Mouse (Mus musculus): ENCODE measurements around the gene Ms4a15. TPM values are rescaled to one million over a fixed set of nuclear protein-coding genes. Genes with fewer than 3 reads are reported as not detected.
A peak's percentile ranks its signal among the peaks of the same experiment; 100 is the strongest.

The Ms4a15 gene
- polyA plus RNA-seq (2012; rRNA removed), result 81.7 and 91.9 TPM in 2 replicates

DNA sequence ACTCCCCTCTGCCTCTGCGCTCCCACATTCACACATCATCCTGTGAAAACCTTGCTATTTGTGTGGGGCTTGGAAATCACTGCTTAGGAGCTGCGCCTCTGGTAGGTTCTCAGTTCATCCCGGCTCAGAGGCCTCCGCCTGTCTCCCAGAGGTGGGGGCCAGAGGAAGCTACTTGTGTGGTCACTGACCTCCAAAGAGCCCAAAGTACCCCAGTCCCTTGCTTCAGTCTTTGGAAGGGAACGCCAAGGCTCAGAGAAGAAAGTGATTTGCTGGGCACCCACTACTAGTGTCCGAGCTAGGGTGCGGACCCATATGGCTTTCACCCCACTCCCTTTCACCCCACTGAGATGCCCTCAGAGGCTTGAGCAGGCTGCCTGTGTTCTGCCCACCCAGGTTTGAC, at the start of gene Ms4a15:
TSS of gene Ms4a15 (minus strand) at position 101 of the 400 bp plus-strand sequence.
- DNase-seq (ENCODE audit: extremely low spot score in 1 of 2, low spot score in 1 of 2), result no peak

DNA sequence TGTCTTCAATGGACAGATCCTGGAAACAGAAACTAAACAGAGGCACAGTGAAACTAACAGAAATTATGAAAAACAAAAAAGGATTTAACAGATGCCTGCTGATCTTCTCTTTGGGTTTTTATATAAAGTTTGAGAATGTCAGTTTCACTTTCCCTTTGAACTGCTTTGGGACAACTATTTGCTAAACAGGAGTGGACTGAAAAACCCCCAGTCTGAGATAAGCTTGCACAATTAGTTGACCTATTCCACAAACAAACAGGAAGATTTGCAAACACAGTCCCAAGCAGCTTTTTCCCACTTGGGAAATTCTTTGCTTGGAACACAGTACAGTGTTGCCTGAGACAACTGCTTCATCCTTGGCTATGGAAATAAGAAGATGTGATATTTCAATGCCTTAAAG, 44.5 kb upstream of the Ms4a15 start:
- DNase-seq (ENCODE audit: extremely low spot score in 1 of 2, low spot score in 1 of 2), result no peak

DNA sequence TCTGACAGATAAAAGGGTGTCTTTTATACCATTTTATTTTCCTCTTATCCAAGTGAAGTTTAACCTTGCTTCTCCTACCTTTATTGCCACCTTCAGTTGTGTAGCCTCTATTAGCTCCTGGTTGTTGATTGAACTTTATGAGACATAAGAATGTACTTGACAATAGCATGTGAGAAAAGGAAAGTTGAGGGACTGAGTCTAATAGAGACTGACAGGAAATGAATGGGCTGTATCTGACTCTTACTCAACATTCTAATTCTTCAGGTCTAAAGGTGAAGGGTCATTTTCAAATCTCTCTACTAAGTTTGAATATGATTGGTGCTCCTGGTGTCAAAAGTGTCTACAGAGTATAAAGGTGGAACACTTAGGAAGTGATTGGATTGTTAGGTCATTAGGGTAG, 29.3 kb upstream of the Ms4a15 start:
- DNase-seq (ENCODE audit: extremely low spot score in 1 of 2, low spot score in 1 of 2), result no peak

DNA sequence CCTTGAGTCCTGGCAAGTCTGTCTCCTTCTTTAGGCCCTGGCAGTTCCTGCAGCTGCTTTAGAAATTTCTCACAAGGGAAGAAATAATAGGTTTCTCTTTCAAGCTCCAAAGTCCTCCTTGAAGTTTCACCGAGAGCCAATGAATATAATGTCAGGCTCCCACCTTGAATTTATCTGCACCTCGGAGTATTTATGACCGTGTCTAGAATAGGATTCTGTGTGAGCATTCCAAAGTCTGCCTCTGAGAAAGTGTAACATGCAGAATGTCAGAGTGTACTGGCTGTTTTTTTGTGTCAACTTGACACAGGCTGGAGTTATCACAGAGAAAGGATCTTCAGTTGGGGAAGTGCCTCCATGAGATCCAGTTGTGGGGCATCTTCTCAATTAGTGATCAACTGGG, 24.8 kb upstream of the Ms4a15 start, which contains the start of gene Ms4a18:
TSS of gene Ms4a18 (minus strand) at position 141 of the 400 bp plus-strand sequence.
- DNase-seq (ENCODE audit: extremely low spot score in 1 of 2, low spot score in 1 of 2), result no peak

DNA sequence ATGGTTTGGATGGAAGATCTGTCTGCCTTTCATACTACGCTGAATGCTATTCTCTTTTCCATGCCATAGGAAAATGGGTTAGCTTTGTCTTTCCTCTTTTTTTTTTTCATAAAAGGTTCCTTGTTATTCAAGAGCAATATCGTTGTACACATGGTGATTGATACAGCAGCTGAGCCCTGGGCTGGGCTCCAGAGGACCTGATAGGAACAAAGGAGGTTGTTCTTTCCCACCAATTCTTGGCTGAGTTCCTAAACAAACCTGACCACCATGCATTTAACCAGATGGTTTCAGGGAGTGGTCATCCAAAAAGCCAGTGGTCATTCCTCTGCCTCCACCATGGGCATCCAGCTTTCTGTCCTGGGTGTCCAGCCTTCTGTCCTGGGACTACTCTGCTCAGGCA, 24.2 kb upstream of the Ms4a15 start:
- no peak for DNase-seq (ENCODE audit: extremely low spot score in 1 of 2, low spot score in 1 of 2)

DNA sequence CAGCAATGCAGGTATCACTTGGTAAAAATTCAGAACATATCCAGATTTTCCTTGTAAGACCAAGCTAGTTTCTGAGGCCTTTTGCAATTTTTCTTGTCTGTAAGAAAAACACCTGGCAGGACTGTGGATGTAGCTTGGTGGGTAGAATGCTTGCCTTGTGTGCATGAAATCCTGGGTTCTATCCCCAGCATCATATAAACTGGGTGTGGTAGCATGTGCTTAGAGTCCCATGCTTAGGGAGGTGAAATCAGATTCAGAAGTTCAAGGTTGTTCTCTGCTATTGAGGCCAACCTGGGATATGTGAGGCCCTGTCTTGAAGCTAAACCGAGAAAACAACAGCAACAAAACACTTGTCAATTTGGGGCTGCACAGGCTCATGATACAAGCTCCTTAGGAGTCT, 22.9 kb upstream of the Ms4a15 start:
- DNase-seq (ENCODE audit: extremely low spot score in 1 of 2, low spot score in 1 of 2), result no peak

DNA sequence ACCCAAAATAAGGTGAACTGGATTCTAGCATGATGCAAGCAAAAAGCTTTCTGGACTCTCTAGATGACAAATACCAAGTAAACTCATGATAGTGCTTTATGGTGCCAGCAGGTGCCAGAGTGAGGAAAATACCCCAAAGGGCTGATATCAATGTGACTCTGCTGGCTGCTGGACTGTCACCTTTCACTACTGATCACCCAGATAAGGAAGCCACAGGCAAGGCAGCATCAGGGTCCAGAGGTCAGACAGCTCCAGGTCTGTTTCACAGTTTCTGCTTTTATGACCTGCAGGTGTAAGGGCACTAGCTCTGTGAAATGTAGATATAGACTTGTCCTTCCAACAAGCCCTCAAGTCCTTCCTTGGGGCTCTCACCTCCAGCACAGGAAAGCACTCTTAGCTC, 22.4 kb upstream of the Ms4a15 start:
- DNase-seq (ENCODE audit: extremely low spot score in 1 of 2, low spot score in 1 of 2), result no peak

DNA sequence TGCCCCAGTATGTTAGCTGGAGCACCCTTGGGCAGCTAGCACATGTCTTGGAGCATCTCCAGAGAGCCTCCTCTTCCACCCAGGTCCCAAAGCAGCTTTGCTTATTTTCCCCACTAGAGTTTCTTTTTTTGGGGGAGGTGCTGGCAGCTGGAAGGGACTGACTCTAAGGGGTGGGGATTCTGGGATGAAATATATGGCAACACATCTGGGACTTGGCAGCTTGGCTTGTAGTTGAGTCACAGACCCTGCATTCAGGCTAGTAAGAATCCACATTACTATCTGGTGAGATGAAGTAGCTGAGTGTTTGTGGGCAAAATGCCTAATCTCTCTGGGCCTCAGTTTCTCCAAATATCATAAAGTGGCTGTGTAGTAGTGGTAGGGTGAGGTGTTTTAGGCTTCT, 1.1 kb downstream of the Ms4a15 start:
- no peak for DNase-seq (ENCODE audit: extremely low spot score in 1 of 2, low spot score in 1 of 2)

DNA sequence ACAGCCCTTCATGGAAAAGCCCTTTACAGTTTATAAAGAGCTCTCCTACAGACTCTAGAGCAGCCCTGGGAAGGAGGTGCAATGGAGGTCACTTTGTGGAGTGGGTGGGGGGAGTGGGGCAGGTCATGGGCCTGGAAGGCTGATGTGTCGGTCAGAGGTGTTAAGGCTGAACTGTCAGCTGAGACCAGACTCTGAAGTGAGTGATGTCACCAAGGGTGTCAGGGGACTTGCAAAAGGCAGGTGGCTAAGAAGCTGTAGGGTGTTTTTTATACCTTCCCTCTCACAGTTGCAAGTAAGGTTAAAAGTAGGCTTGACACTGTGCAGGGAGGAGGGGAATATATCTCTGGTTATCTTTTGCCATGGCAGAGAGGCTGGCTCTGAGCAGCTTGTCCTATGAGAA, 2.3 kb downstream of the Ms4a15 start:
- DNase-seq (ENCODE audit: extremely low spot score in 1 of 2, low spot score in 1 of 2), result no peak

DNA sequence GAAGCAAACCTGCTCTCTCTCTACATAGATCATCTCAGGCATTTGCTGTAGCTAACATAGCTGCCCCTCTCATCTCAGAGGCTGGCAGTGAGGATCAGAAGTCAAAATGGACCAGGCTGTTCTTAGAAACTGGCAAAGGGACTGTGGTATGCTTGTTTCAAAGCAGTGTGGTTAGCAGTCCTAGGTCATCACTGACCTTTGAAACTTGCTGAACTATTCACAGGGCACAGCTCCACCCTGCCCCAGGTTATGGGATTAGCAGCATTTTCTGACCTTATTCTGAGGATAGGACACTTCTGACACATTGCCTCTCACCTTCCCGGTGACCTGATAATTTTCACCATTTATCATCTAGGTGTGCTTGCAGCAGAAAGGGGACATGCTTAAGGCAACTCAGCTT, 4.5 kb downstream of the Ms4a15 start:
- no peak for DNase-seq (ENCODE audit: extremely low spot score in 1 of 2, low spot score in 1 of 2)

DNA sequence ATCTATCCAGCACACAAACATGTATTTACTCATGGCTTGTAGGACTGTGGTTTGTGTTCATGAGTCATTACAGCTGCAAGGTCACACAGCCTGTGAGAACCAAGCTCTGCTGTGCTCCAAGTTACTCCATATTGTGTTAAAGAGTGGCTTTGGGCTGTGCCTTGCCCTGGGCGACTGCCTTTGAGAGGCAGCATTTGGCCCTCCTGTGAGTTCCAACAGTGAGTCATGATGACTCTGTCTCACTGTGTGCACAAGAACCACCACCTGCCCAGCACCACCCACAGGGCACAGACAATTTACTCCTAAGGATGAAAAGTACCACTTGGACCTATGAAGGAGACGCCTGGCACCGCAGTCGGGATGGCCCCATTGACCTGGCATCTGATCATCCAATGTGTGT, 7.2 kb downstream of the Ms4a15 start:
- no peak for DNase-seq (ENCODE audit: extremely low spot score in 1 of 2, low spot score in 1 of 2)

DNA sequence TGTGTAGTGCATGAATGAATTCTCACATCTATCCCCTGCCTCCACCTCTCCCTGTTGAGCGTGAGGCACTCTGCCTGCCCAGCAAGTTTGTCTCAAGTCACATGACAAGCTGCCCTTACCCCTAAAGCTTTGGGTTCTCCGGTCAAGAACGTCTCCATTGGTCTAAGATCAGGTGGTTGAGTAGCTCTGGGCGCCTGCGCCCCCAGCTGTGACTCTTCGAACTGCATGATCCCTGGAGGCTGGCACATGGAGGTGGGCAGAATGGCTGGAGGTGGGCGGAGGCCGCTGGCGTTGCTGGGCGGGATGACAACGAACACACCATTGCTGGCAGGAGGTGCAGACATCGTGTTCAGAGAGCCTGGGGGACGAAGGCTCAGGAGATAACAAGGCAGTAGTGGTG, 8.5 kb downstream of the Ms4a15 start:
- no peak for DNase-seq (ENCODE audit: extremely low spot score in 1 of 2, low spot score in 1 of 2)

DNA sequence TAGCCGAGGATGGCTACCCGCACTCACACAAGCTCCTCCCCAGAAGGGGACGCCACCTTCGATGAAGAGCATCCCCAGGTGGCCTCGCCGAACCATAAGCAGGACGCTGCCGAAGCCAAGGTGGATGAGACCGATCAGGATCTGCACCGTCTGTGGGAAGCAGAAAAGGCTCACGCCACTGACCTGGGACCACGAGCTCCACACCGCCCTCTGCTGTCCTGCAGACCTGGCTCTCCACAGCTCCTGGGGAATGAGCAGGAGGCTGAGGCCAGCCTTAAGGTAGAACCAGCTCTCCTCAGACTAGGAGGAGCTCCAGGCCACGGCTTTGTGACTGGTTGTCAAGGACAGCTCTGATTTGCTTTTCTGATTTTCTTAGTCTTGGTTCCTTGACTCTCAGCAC, 9.9 kb downstream of the Ms4a15 start:
- peak in 1 of 2 experiments; percentile 16 for DNase-seq (ENCODE audit: extremely low spot score in 1 of 2, low spot score in 1 of 2)

DNA sequence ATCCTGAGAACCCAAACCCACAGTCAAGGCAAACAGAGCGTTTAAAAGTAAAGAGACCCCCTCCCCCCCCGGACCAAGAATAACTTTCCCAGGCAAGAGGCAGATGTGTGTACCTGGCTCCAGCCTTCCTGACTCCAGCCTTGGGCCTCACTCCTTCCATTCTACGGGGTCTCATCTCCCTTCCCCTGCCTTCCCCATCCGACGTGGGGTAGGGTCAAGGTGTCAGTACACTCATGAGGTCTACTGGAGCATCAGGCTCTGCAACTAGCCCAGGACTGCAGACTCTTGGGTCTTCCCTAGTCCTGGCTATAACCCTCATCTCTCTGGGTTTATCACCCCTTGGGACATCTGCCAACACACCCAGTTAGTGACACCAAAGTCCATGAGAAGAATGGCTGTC, 12.8 kb downstream of the Ms4a15 start:
- DNase-seq (ENCODE audit: extremely low spot score in 1 of 2, low spot score in 1 of 2), result no peak

DNA sequence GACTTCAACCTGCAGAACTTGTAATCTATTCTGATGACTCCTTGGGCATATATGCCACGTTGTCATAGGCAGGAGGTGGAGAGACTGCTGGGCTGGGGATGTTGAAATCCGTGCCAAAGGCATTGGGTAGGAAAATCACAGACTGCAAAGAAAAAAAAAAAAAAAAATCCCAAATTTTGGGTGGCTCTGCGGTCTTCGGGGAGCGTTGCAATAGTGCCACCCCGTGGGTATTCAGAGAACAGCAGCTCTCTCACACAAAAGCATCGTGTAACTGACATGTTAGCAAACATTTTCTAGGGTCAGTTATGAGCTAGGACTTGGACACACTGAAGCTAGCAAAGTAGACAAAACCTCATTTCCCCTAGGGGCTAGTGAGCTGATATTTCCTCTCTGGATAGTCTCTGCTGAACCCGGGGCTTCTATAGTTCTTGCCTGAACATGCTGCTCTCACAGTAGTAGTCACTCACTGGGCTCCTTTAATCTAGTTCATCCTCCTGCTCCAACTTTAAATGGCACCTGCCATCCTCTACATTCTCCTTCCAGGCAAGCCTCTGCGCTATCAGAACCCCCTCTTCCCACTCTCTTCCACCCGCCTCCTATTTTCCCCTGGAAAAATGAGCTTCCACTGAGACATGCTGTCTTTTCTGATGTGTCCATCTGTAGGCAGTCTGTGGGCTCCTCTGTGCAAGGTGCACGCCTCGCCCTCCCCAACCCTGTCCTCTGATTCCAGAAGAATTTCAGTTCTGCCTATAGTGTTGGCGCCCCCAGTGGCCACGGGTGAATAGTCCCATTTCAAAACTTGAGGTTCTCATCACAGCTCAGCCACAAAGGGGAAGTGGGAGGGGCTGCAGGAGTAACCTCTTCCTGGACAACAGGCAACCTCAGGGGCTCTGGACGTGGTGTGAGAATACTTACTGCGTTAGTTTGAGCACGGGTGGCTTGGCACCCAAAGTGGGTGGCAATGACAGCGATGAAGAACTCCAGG, 13.6 kb downstream of the Ms4a15 start:
- DNase-seq (ENCODE audit: extremely low spot score in 1 of 2, low spot score in 1 of 2), result peak; percentile 56 to 79

DNA sequence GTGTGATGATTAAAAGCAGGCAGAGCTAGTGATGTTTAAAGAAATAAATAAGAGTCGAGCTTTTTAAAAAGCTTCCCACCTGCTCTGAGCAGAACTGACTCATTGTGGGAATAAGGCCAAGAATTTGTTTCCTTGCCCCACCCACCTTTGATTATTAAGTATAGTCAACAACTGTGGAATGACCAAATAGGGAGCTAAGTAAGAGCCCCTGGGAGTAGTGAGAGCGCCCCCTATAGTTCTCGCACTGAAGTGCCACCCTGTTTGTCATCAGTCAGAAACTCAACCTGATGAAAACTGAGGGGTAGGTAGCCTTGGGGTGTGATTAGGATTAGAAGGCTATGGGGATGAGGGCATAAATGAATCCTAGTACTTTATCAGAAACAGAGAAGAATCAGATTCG, 16.7 kb downstream of the Ms4a15 start:
- peak in 1 of 2 experiments; percentile 15 for DNase-seq (ENCODE audit: extremely low spot score in 1 of 2, low spot score in 1 of 2)

DNA sequence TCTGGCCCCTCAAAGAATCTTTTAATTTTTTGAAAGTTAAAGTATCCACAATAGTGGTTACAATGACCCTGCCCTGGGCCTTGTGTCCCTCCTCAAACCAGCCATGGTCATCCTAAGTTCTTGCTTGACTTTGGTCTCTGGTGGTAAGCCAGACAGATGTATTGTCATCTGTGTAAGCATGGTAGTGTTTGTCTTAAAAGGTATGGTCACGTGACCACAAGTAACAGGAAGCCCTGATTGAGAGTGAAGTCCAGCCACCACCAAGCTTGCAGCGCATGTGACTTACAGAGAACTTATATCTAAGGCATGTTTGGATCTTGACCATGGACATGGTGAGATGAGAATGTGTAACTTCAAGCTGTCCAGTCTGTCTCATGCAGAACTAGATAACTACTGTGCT, 17.9 kb downstream of the Ms4a15 start:
- no peak for DNase-seq (ENCODE audit: extremely low spot score in 1 of 2, low spot score in 1 of 2)

DNA sequence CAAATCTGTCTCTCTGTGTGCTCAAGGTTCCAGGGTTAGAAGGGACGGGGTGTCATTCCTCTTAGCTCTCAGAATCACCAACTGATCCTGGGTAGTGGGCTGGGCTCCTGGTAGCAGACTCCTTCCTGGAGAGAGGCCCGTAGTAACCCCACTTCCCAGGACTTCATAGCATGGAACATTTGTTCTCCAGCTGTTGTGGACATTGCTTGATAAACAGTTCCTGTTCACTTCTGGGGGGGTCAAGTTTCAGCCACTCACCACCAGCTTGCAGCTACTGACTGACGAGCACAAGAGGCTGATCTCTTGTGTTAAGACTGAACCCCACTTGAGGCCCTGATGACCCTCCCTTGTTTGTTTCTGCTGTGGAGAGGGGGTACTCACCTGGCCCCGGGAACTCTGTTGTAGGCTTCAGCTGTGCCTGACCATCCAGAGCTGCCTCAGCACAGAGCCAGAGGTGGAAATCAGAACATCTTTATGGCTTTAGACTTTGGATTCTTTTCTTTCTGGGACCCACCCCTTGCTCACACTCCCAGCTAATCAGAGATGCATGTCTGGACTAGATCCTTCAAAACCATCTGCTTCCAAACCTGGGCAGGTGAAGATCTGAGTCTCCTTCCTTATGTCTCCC, 18.7 kb downstream of the Ms4a15 start, which contains the start of gene Ms4a10:
TSS of gene Ms4a10 (minus strand) at position 433 of the 628 bp plus-strand sequence.
- no peak for DNase-seq (ENCODE audit: extremely low spot score in 1 of 2, low spot score in 1 of 2)

DNA sequence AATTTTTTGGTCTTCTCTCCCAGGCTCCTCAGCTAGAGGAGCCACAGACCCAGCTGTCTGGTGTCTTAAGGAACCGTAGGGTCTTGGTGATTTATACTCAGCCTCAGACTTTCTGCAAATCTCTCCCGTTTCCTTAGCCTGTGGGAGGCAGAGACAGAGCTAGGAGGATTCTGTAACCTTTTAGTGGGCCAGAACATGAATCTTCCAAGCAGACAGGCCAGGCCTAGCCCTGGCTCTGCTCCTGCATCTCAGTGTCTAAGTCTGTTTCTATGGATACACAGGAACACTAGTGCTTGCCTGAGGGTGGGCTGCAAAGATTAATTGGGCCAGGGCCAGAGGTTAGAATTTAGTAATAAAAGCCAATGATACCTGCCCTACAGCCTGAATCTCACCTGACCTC, 19.9 kb downstream of the Ms4a15 start:
- no peak for DNase-seq (ENCODE audit: extremely low spot score in 1 of 2, low spot score in 1 of 2)

DNA sequence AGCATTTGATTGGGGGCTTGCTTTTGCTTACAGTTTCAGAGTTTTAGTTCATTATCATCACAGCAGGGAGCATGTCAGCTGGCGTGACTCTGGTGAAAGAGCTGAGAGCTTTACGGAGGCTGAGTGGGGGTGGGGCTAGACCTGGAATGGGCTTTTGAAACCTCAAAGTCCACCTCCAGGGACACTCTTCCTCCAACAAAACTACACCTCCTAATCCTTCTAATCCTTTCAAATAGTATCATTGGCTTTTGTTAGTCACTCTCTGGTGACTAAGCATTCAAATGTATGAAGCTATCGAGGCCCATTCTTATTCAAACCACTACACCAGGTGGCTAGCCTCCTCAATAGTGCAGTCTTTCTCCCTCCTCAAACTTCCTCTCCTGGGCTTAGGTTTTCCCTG, 20.4 kb downstream of the Ms4a15 start:
- no peak for DNase-seq (ENCODE audit: extremely low spot score in 1 of 2, low spot score in 1 of 2)

DNA sequence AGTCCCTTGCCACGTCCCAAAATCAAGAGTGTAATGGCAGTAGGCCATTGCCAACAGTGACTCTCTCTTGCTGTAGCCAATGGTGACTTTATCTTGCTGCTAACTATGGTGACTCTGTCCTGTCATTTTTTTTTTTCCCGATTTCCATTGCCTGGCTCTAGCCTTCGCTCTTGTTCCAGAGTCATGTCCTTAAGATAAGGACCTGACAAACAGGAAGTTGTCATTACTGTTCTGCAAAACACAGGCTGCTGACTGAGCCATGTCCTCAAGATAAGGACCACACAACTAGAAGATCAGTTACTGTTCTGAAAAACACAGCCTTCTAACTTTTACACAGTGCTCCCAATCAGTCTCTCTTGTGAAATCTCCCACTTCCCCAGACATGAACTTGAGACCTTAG, 22.6 kb downstream of the Ms4a15 start:
- no peak for DNase-seq (ENCODE audit: extremely low spot score in 1 of 2, low spot score in 1 of 2)

DNA sequence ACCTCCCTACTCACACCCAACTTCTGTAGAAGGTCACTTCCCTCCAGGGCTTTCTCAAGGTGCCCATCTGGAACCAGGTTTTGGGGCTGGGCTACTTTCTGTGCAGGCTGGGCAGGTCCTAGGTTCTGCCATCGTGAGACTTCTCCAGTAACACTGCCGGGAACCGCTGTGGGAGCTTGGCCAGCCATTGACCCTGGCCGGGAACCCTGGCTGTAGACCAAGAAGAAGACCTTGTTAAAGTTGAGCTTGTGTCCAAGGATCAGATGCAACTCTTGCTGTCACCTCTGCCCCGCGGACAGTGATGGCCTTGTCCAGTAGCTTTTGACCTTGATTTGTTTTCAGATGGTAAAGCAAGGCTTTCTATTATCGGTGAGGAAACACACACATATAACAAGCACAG, 24.5 kb downstream of the Ms4a15 start:
- DNase-seq (ENCODE audit: extremely low spot score in 1 of 2, low spot score in 1 of 2), result no peak
